Mouse (Mus musculus): ENCODE data around the gene Oas1c. TPM values are rescaled to one million over a fixed set of nuclear protein-coding genes. Genes with fewer than 3 reads are reported as not detected.

The Oas1c gene
- polyA plus RNA-seq, 1 experiment: 3.0 TPM

GRCm38 (mm10) chr5:120754215-120754614, 58.1 kb downstream of the Oas1c start:
- no peaks in the 10 kb centered on the region for H3K27me3 ChIP-seq (ENCODE audit: control insufficient read depth, insufficient read depth, low read length, poor library complexity, severe bottlenecking)
- no peak overlapping the region for H3K9ac ChIP-seq (ENCODE audit: low read depth, poor library complexity, severe bottlenecking)
- no peaks in the 10 kb centered on the region for H3K36me3 ChIP-seq (ENCODE audit: control insufficient read depth, insufficient read depth, low read length, poor library complexity, severe bottlenecking)
- H3K9me3 ChIP-seq (replicated peaks; ENCODE audit: control insufficient read depth, insufficient read depth, low read length, poor library complexity, severe bottlenecking): no peaks in the 10 kb centered on the region
- no peaks in the 10 kb centered on the region for H3K4me1 ChIP-seq (ENCODE audit: control insufficient read depth, insufficient read depth, low read length)
- TF ChIP-seq POLR2A (IDR thresholded peaks at IDR 0.05; ENCODE audit: insufficient read depth, low read length): no peak
- no peak for TF ChIP-seq CTCF (IDR thresholded peaks at IDR 0.05; ENCODE audit: low read depth, low read length)
- TF ChIP-seq EP300 (IDR thresholded peaks at IDR 0.05; ENCODE audit: insufficient read depth, low read depth, low read length): no peak
- H3K4me3 ChIP-seq (ENCODE audit: low read depth, low read length): no peak overlapping the region
- no peak overlapping the region for H3K27ac ChIP-seq (ENCODE audit: insufficient read depth, low read length)

DNA sequence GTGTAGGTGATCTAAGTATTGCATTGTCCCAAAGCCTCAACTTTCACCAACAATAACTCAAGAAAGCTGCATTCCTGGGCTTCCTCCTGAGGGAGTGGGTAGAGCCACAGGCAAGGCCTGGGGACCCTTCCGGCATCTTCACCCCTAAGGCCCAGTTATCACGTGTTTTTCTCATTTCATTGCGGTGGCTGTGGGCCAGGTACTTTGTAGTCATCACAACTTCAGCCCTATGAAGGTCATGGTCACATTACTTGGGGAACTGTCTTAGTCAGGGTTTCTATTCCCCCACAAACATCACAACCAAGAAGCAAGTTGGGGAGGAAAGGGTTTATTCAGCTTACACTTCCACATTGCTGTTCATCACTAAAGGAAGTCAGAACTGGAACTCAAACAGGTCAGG, 59.5 kb downstream of the Oas1c start:
- Histone ChIP-seq H3K4me1 (ENCODE audit: control insufficient read depth, insufficient read depth, low read length) (no peaks in the 10 kb centered on the region), H3K27ac (ENCODE audit: insufficient read depth, low read length) (no peak overlapping the region), H3K27me3 (ENCODE audit: control insufficient read depth, insufficient read depth, low read length, poor library complexity, severe bottlenecking) (no peaks in the 10 kb centered on the region), H3K9me3 (replicated peaks; ENCODE audit: control insufficient read depth, insufficient read depth, low read length, poor library complexity, severe bottlenecking) (no peaks in the 10 kb centered on the region), H3K36me3 (ENCODE audit: control insufficient read depth, insufficient read depth, low read length, poor library complexity, severe bottlenecking) (no peaks in the 10 kb centered on the region), H3K9ac (ENCODE audit: low read depth, poor library complexity, severe bottlenecking) (no peak overlapping the region), H3K4me3 (ENCODE audit: low read depth, low read length) (no peak overlapping the region)
- TF ChIP-seq POLR2A (IDR thresholded peaks at IDR 0.05; ENCODE audit: insufficient read depth, low read length) (no peak), EP300 (IDR thresholded peaks at IDR 0.05; ENCODE audit: insufficient read depth, low read depth, low read length) (no peak), CTCF (IDR thresholded peaks at IDR 0.05; ENCODE audit: low read depth, low read length) (no peak)

GRCm38 (mm10) chr5:120751206-120751605, 61.1 kb downstream of the Oas1c start:
- H3K36me3 ChIP-seq (ENCODE audit: control insufficient read depth, insufficient read depth, low read length, poor library complexity, severe bottlenecking): no peaks in the 10 kb centered on the region
- no peak overlapping the region for H3K27ac ChIP-seq (ENCODE audit: insufficient read depth, low read length)
- H3K9ac ChIP-seq (ENCODE audit: low read depth, poor library complexity, severe bottlenecking): no peak overlapping the region
- TF ChIP-seq POLR2A (IDR thresholded peaks at IDR 0.05; ENCODE audit: insufficient read depth, low read length): no peak
- no peaks in the 10 kb centered on the region for H3K9me3 ChIP-seq (replicated peaks; ENCODE audit: control insufficient read depth, insufficient read depth, low read length, poor library complexity, severe bottlenecking)
- no peaks in the 10 kb centered on the region for H3K27me3 ChIP-seq (ENCODE audit: control insufficient read depth, insufficient read depth, low read length, poor library complexity, severe bottlenecking)
- H3K4me3 ChIP-seq (ENCODE audit: low read depth, low read length): no peak overlapping the region
- no peaks in the 10 kb centered on the region for H3K4me1 ChIP-seq (ENCODE audit: control insufficient read depth, insufficient read depth, low read length)

Other genes with a start within 250 kb of the Oas1c start
- 13.2 and 17.1 TPM in 2 replicates for gene Tpcn1, start 223.8 kb downstream of the Oas1c start, polyA plus RNA-seq (2011; ENCODE audit: insufficient read depth, insufficient read length, low read depth, missing spikeins)
- gene Iqcd, start 223.5 kb downstream of the Oas1c start, polyA plus RNA-seq (2011; ENCODE audit: insufficient read depth, insufficient read length, low read depth, missing spikeins): 0.37 and 0.43 TPM in 2 replicates
- 13.0 and 13.1 TPM in 2 replicates for gene Rita1, start 199.9 kb downstream of the Oas1c start, polyA plus RNA-seq (2011; ENCODE audit: insufficient read depth, insufficient read length, low read depth, missing spikeins)
- gene Ddx54, start 199.8 kb downstream of the Oas1c start, polyA plus RNA-seq (2011; ENCODE audit: insufficient read depth, insufficient read length, low read depth, missing spikeins): 49.7 and 49.9 TPM in 2 replicates
- not detected in 2 replicates for gene Cfap73, start 178.3 kb downstream of the Oas1c start, polyA plus RNA-seq (2011; ENCODE audit: insufficient read depth, insufficient read length, low read depth, missing spikeins)
- gene Rasal1, start 163.7 kb downstream of the Oas1c start, polyA plus RNA-seq (2011; ENCODE audit: insufficient read depth, insufficient read length, low read depth, missing spikeins): 2.0 and 3.5 TPM in 2 replicates
- 19.1 and 21.0 TPM in 2 replicates for gene Dtx1, start 100.6 kb downstream of the Oas1c start, polyA plus RNA-seq (2011; ENCODE audit: insufficient read depth, insufficient read length, low read depth, missing spikeins)
- gene Oas2, start 62.7 kb downstream of the Oas1c start, polyA plus RNA-seq (2011; ENCODE audit: insufficient read depth, insufficient read length, low read depth, missing spikeins): 0.76 and 0.84 TPM in 2 replicates
- gene Oas3, start 34.9 kb downstream of the Oas1c start, polyA plus RNA-seq (2011; ENCODE audit: insufficient read depth, insufficient read length, low read depth, missing spikeins): 1.7 and 1.9 TPM in 2 replicates
- gene Oas1e, start 17.0 kb downstream of the Oas1c start, polyA plus RNA-seq (2011; ENCODE audit: insufficient read depth, insufficient read length, low read depth, missing spikeins): not detected in 2 replicates
- gene Oas1f, start 34.9 kb upstream of the Oas1c start, polyA plus RNA-seq (2011; ENCODE audit: insufficient read depth, insufficient read length, low read depth, missing spikeins): not detected in 2 replicates
- gene Oas1h, start 48.9 kb upstream of the Oas1c start, polyA plus RNA-seq (2011; ENCODE audit: insufficient read depth, insufficient read length, low read depth, missing spikeins): not detected in 2 replicates
- gene Oas1g, start 75.1 kb upstream of the Oas1c start, polyA plus RNA-seq (2011; ENCODE audit: insufficient read depth, insufficient read length, low read depth, missing spikeins): 0.97 and 1.5 TPM in 2 replicates
- 2.3 TPM in 1 of 2 replicates, not detected in the other for gene Oas1a, start 95.0 kb upstream of the Oas1c start, polyA plus RNA-seq (2011; ENCODE audit: insufficient read depth, insufficient read length, low read depth, missing spikeins)
- gene Oas1d, start 102.0 kb upstream of the Oas1c start, polyA plus RNA-seq (2011; ENCODE audit: insufficient read depth, insufficient read length, low read depth, missing spikeins): 0.35 and 0.45 TPM in 2 replicates
- gene Rph3a, start 197.6 kb upstream of the Oas1c start, polyA plus RNA-seq (2011; ENCODE audit: insufficient read depth, insufficient read length, low read depth, missing spikeins): not detected in 2 replicates

Measured in ES-Bruce4 (cell line).